Mouse (Mus musculus): ENCODE measurements at regions not wholly inside any gene's neighbourhood (a gene's known extent, or its start where the extent isn't known, plus 50 kb on each side); places are given as distances from the start of the nearest gene placed in this dataset.

GRCm38 (mm10) chr16:86340311-86340710, 438.7 kb upstream of the Adamts5 start:
- no peak overlapping the region for H3K4me2 ChIP-seq (ENCODE audit: low read length)
- H3K27ac ChIP-seq (ENCODE audit: low read depth), result no peak overlapping the region
- no peaks in the 10 kb centered on the region for H3K9me3 ChIP-seq (ENCODE audit: control insufficient read depth, low read length)
- ATAC-seq (replicated peaks; ENCODE audit: low FRiP score, low TSS enrichment, low read depth), result no peak
- no peaks in the 10 kb centered on the region for H3K4me1 ChIP-seq (replicated peaks; ENCODE audit: control insufficient read depth, insufficient read depth, low read length)
- H3K36me3 ChIP-seq (ENCODE audit: control insufficient read depth, insufficient read depth, low read length), result no peaks in the 10 kb centered on the region
- WGBS, result 63% methylated on average over 2 of the region's 2 CpGs
- no peaks in the 10 kb centered on the region for H3K27me3 ChIP-seq (replicated peaks; ENCODE audit: control insufficient read depth, insufficient read depth, low read length)
- no peak overlapping the region for H3K9ac ChIP-seq (ENCODE audit: low read length)
- DNase-seq (ENCODE audit: low spot score), result no peak
- no peak overlapping the region for H3K4me3 ChIP-seq (ENCODE audit: low read depth, low read length)

GRCm38 (mm10) chr16:86325406-86325805, 423.8 kb upstream of the Adamts5 start:
- Histone ChIP-seq H3K4me3 (ENCODE audit: low read depth, low read length) (no peak overlapping the region), H3K36me3 (ENCODE audit: control insufficient read depth, insufficient read depth, low read length) (no peaks in the 10 kb centered on the region), H3K27me3 (replicated peaks; ENCODE audit: control insufficient read depth, insufficient read depth, low read length) (no peaks in the 10 kb centered on the region), H3K4me2 (ENCODE audit: low read length) (no peak overlapping the region), H3K27ac (ENCODE audit: low read depth) (no peak overlapping the region), H3K4me1 (replicated peaks; ENCODE audit: control insufficient read depth, insufficient read depth, low read length) (no peaks in the 10 kb centered on the region), H3K9me3 (ENCODE audit: control insufficient read depth, low read length) (no peaks in the 10 kb centered on the region), H3K9ac (ENCODE audit: low read length) (no peak overlapping the region)
- DNase-seq (ENCODE audit: low spot score) (no peak), ATAC-seq (replicated peaks; ENCODE audit: low FRiP score, low TSS enrichment, low read depth) (no peak)
- 64% methylated on average over 2 of the region's 2 CpGs for WGBS

GRCm38 (mm10) chr16:86318898-86319297, 417.3 kb upstream of the Adamts5 start:
- WGBS, result 40% methylated on average over 2 of the region's 2 CpGs
- no peaks in the 10 kb centered on the region for H3K36me3 ChIP-seq (ENCODE audit: control insufficient read depth, insufficient read depth, low read length)
- no peak overlapping the region for H3K4me2 ChIP-seq (ENCODE audit: low read length)

GRCm38 (mm10) chr16:86309696-86310095, 408.1 kb upstream of the Adamts5 start:
- no peaks in the 10 kb centered on the region for H3K9me3 ChIP-seq (ENCODE audit: control insufficient read depth, low read length)
- DNase-seq (ENCODE audit: low spot score), result no peak
- no peaks in the 10 kb centered on the region for H3K27me3 ChIP-seq (replicated peaks; ENCODE audit: control insufficient read depth, insufficient read depth, low read length)
- ATAC-seq (replicated peaks; ENCODE audit: low FRiP score, low TSS enrichment, low read depth), result no peak
- WGBS, result 66% methylated on average over 2 of the region's 2 CpGs
- no peak overlapping the region for H3K4me2 ChIP-seq (ENCODE audit: low read length)
- H3K36me3 ChIP-seq (ENCODE audit: control insufficient read depth, insufficient read depth, low read length), result no peaks in the 10 kb centered on the region
- H3K9ac ChIP-seq (ENCODE audit: low read length), result no peak overlapping the region
- H3K4me1 ChIP-seq (replicated peaks; ENCODE audit: control insufficient read depth, insufficient read depth, low read length), result no peaks in the 10 kb centered on the region
- H3K4me3 ChIP-seq (ENCODE audit: low read depth, low read length), result no peak overlapping the region
- H3K27ac ChIP-seq (ENCODE audit: low read depth), result no peak overlapping the region

More at GRCm38 (mm10) chr16:86318898-86319297, 417.3 kb upstream of the Adamts5 start:
- no peaks in the 10 kb centered on the region for H3K27me3 ChIP-seq (replicated peaks; ENCODE audit: control insufficient read depth, insufficient read depth, low read length)
- H3K27ac ChIP-seq (ENCODE audit: low read depth), result no peak overlapping the region
- no peaks in the 10 kb centered on the region for H3K4me1 ChIP-seq (replicated peaks; ENCODE audit: control insufficient read depth, insufficient read depth, low read length)
- DNase-seq (ENCODE audit: low spot score), result no peak
- H3K9me3 ChIP-seq (ENCODE audit: control insufficient read depth, low read length), result no peaks in the 10 kb centered on the region
- no peak overlapping the region for H3K9ac ChIP-seq (ENCODE audit: low read length)
- ATAC-seq (replicated peaks; ENCODE audit: low FRiP score, low TSS enrichment, low read depth), result no peak
- H3K4me3 ChIP-seq (ENCODE audit: low read depth, low read length), result no peak overlapping the region

- no peak for ATAC-seq (replicated peaks; ENCODE audit: low FRiP score, low TSS enrichment, low read depth)
Observed at GRCm38 (mm10) chr16:86303869-86304268, 402.2 kb upstream of the Adamts5 start.

GRCm38 (mm10) chr16:86302451-86303145, 401.0 kb upstream of the Adamts5 start:
- Histone ChIP-seq H3K4me3 (ENCODE audit: low read depth, low read length) (no peak overlapping the region), H3K9ac (ENCODE audit: low read length) (no peak overlapping the region), H3K4me2 (ENCODE audit: low read length) (no peak overlapping the region), H3K4me1 (replicated peaks; ENCODE audit: control insufficient read depth, insufficient read depth, low read length) (no peaks in the 10 kb centered on the region), H3K9me3 (ENCODE audit: control insufficient read depth, low read length) (no peaks in the 10 kb centered on the region), H3K27ac (ENCODE audit: low read depth) (no peak overlapping the region), H3K36me3 (ENCODE audit: control insufficient read depth, insufficient read depth, low read length) (no peaks in the 10 kb centered on the region), H3K27me3 (replicated peaks; ENCODE audit: control insufficient read depth, insufficient read depth, low read length) (no peaks in the 10 kb centered on the region)
- DNase-seq (ENCODE audit: low spot score) (no peak), ATAC-seq (replicated peaks; ENCODE audit: low FRiP score, low TSS enrichment, low read depth) (no peak)
- 58% methylated on average over 3 of the region's 3 CpGs for WGBS

More at GRCm38 (mm10) chr16:86303869-86304268, 402.2 kb upstream of the Adamts5 start:
- DNase-seq (ENCODE audit: low spot score), result no peak
- Histone ChIP-seq H3K27me3 (replicated peaks; ENCODE audit: control insufficient read depth, insufficient read depth, low read length) (no peaks in the 10 kb centered on the region), H3K4me3 (ENCODE audit: low read depth, low read length) (no peak overlapping the region), H3K27ac (ENCODE audit: low read depth) (no peak overlapping the region), H3K9me3 (ENCODE audit: control insufficient read depth, low read length) (no peaks in the 10 kb centered on the region), H3K4me1 (replicated peaks; ENCODE audit: control insufficient read depth, insufficient read depth, low read length) (no peaks in the 10 kb centered on the region), H3K4me2 (ENCODE audit: low read length) (no peak overlapping the region), H3K9ac (ENCODE audit: low read length) (no peak overlapping the region), H3K36me3 (ENCODE audit: control insufficient read depth, insufficient read depth, low read length) (no peaks in the 10 kb centered on the region)
- 90% methylated on average over 2 of the region's 2 CpGs for WGBS

GRCm38 (mm10) chr16:86294436-86294835, 392.8 kb upstream of the Adamts5 start:
- Histone ChIP-seq H3K9ac (ENCODE audit: low read length) (no peak overlapping the region), H3K9me3 (ENCODE audit: control insufficient read depth, low read length) (no peaks in the 10 kb centered on the region), H3K27ac (ENCODE audit: low read depth) (no peak overlapping the region), H3K36me3 (ENCODE audit: control insufficient read depth, insufficient read depth, low read length) (no peaks in the 10 kb centered on the region), H3K4me3 (ENCODE audit: low read depth, low read length) (no peak overlapping the region), H3K4me2 (ENCODE audit: low read length) (no peak overlapping the region), H3K4me1 (replicated peaks; ENCODE audit: control insufficient read depth, insufficient read depth, low read length) (no peaks in the 10 kb centered on the region), H3K27me3 (replicated peaks; ENCODE audit: control insufficient read depth, insufficient read depth, low read length) (no peaks in the 10 kb centered on the region)
- 96% methylated on average over 2 of the region's 2 CpGs for WGBS
- DNase-seq (ENCODE audit: low spot score) (no peak), ATAC-seq (replicated peaks; ENCODE audit: low FRiP score, low TSS enrichment, low read depth) (no peak)

- H3K9me3 ChIP-seq (ENCODE audit: control insufficient read depth, low read length), result no peaks in the 10 kb centered on the region
- no peak for ATAC-seq (replicated peaks; ENCODE audit: low FRiP score, low TSS enrichment, low read depth)
- no peaks in the 10 kb centered on the region for H3K36me3 ChIP-seq (ENCODE audit: control insufficient read depth, insufficient read depth, low read length)
- no peak overlapping the region for H3K4me2 ChIP-seq (ENCODE audit: low read length)
- no peaks in the 10 kb centered on the region for H3K4me1 ChIP-seq (replicated peaks; ENCODE audit: control insufficient read depth, insufficient read depth, low read length)
- no peak overlapping the region for H3K4me3 ChIP-seq (ENCODE audit: low read depth, low read length)
- H3K9ac ChIP-seq (ENCODE audit: low read length), result no peak overlapping the region
- DNase-seq (ENCODE audit: low spot score), result no peak
- H3K27me3 ChIP-seq (replicated peaks; ENCODE audit: control insufficient read depth, insufficient read depth, low read length), result no peaks in the 10 kb centered on the region
- no peak overlapping the region for H3K27ac ChIP-seq (ENCODE audit: low read depth)
- WGBS, result 83% methylated on average over 2 of the region's 2 CpGs
Observed at GRCm38 (mm10) chr16:86281326-86281725, 379.7 kb upstream of the Adamts5 start.

- no peaks in the 10 kb centered on the region for H3K9me3 ChIP-seq (ENCODE audit: control insufficient read depth, low read length)
- H3K4me3 ChIP-seq (ENCODE audit: low read depth, low read length), result no peak overlapping the region
- no peak for DNase-seq (ENCODE audit: low spot score)
- no peaks in the 10 kb centered on the region for H3K27me3 ChIP-seq (replicated peaks; ENCODE audit: control insufficient read depth, insufficient read depth, low read length)
- H3K4me1 ChIP-seq (replicated peaks; ENCODE audit: control insufficient read depth, insufficient read depth, low read length), result no peaks in the 10 kb centered on the region
- H3K27ac ChIP-seq (ENCODE audit: low read depth), result no peak overlapping the region
- no peak overlapping the region for H3K4me2 ChIP-seq (ENCODE audit: low read length)
- no peak overlapping the region for H3K9ac ChIP-seq (ENCODE audit: low read length)
- 80% methylated on average over 1 of the region's 1 CpGs for WGBS
- no peaks in the 10 kb centered on the region for H3K36me3 ChIP-seq (ENCODE audit: control insufficient read depth, insufficient read depth, low read length)
- ATAC-seq (replicated peaks; ENCODE audit: low FRiP score, low TSS enrichment, low read depth), result no peak
Observed at GRCm38 (mm10) chr16:86277031-86277430, 375.4 kb upstream of the Adamts5 start.

Data from intestine, embryonic 14.5 days (tissue).